Mouse (Mus musculus) lung, embryonic 15.5 days (tissue): ENCODE data around the gene Zfp90. TPM values are rescaled to one million over a fixed set of nuclear protein-coding genes. Genes with fewer than 3 reads are reported as not detected.

Source experiments
- polyA plus RNA-seq: library from polyadenylated mRNA; unstranded; fragments of >200 nt; fragmentation: Nextera tagmentation; extraction: Ambion mirVana; gene quantifications from 2 replicates; pipeline ENCODE4 v1.2.1, GENCODE M21; 2015

The Zfp90 gene
- polyA plus RNA-seq, 1 experiment from 2014 or later, result 17.5 TPM

Other genes starting within 250 kb of the Zfp90 start
- 50.8 and 57.6 TPM in 2 replicates for gene Slc7a6, start 246.5 kb upstream of the Zfp90 start, polyA plus RNA-seq
- gene Slc7a6os, start 204.4 kb upstream of the Zfp90 start, polyA plus RNA-seq, result 33.4 and 36.0 TPM in 2 replicates
- gene Prmt7, start 204.4 kb upstream of the Zfp90 start, polyA plus RNA-seq, result 46.3 and 46.5 TPM in 2 replicates
- gene Smpd3, start 77.3 kb upstream of the Zfp90 start, polyA plus RNA-seq, result 1.0 and 1.3 TPM in 2 replicates
- gene 6030452D12Rik, start 85.2 kb downstream of the Zfp90 start, polyA plus RNA-seq, result not detected in 2 replicates
- 20.2 and 22.1 TPM in 2 replicates for gene Cdh3, start 95.6 kb downstream of the Zfp90 start, polyA plus RNA-seq
- 8.3 and 9.0 TPM in 2 replicates for gene Gm10073, start 158.1 kb downstream of the Zfp90 start, polyA plus RNA-seq
- 106 and 117 TPM in 2 replicates for gene Cdh1, start 188.0 kb downstream of the Zfp90 start, polyA plus RNA-seq